Mouse (Mus musculus): ENCODE data around the gene Gm20532. TPM values are rescaled to one million over a fixed set of nuclear protein-coding genes. Genes with fewer than 3 reads are reported as not detected.
A peak's percentile ranks its signal among the peaks of the same experiment; 100 is the strongest.

The Gm20532 gene
- polyA plus RNA-seq, 1 experiment from 2014 or later = not detected

DNA sequence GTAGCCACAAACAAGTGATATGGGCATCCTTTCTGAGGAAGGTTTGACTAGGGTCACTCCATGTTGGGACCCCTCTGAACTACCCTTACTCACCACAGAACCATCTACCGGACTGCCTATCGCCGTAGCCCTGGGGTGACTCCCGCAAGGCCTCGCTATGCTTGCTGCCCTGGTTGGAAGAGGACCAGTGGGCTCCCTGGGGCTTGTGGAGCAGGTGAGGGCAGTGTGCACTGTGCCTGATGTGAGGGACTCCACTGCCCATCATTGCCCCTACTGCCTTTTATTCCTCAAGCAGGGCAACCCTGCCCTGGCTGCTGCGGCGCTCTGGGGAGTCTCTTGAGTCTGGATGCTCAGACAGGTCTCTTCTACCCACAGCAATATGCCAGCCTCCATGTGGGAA, 3.8 kb downstream of the Gm20532 start:
- Histone ChIP-seq H3K36me3 (no peaks in the 10 kb centered on the region), H3K9ac (0 out of 2 replicates have a peak overlapping the region, but pooled peaks have one; percentile 43), H3K4me3 (no peak overlapping the region), H3K4me1 (replicated peaks) (peaks cover 8% of the 10 kb centered on the region; the same call in 1 of the 2 replicates), H3K4me2 (no peak overlapping the region), H3K9me3 (no peaks in the 10 kb centered on the region), H3K27me3 (no peaks in the 10 kb centered on the region), H3K27ac (replicated peaks) (no peak overlapping the region)
- ATAC-seq (ENCODE audit: low read depth) = no peak
- WGBS = 92% methylated on average over 7 of the region's 7 CpGs

DNA sequence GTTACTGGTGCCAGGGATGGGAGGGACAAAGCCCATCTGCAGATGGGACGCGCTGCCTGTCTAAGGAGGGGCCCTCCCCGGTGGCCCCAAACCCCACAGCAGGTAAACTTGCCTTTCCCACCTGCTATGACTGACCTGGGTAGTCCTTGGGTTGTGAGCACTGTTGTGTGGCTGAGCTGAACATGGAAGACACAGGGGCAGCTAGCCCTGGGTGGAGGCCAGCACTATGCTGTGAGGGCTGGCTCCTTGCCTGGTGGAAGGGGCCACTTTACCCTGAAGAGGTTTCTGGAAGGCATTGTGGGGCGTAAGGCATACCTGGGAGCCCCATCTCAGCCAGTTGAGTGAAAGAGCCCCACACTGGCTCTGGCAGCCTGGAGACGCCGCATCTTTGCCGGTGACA, 4.5 kb downstream of the Gm20532 start:
- ATAC-seq (ENCODE audit: low read depth) = no peak
- Histone ChIP-seq H3K9ac (0 out of 2 replicates have a peak overlapping the region, but pooled peaks have one; percentile 43), H3K9me3 (no peaks in the 10 kb centered on the region), H3K4me3 (no peak overlapping the region), H3K27ac (replicated peaks) (no peak overlapping the region), H3K4me1 (replicated peaks) (peaks cover 8% of the 10 kb centered on the region; the same call in 1 of the 2 replicates), H3K27me3 (no peaks in the 10 kb centered on the region), H3K36me3 (no peaks in the 10 kb centered on the region), H3K4me2 (no peak overlapping the region)
- WGBS = 94% methylated on average over 7 of the region's 7 CpGs

DNA sequence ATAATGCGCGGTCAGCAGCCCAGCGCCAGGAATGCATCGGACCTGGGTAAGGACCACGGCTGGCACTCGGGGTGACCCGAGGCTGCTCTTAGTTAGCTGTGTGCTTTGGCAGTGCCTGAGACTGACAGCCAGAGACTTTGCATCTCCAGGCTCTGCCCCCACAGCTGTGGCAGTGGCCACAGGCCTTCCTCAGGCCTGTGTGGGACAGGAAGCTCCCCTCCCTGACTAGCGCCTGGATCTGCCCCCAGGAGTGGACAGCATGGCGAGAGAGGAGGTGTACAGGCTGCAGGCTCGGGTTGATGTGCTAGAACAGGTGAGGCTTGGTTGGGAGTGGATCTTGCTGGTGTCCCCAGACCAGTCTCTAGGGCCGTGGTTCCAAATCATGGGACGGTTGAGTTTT, 5.0 kb downstream of the Gm20532 start:
- H3K27ac ChIP-seq (replicated peaks) = no peak overlapping the region
- no peaks in the 10 kb centered on the region for H3K9me3 ChIP-seq
- no peak overlapping the region for H3K4me3 ChIP-seq
- H3K4me1 ChIP-seq (replicated peaks) = peaks cover 8% of the 10 kb centered on the region; the same call in 1 of the 2 replicates
- no peaks in the 10 kb centered on the region for H3K36me3 ChIP-seq
- H3K9ac ChIP-seq = 0 out of 2 replicates have a peak overlapping the region, but pooled peaks have one; percentile 43
- no peaks in the 10 kb centered on the region for H3K27me3 ChIP-seq
- ATAC-seq (ENCODE audit: low read depth) = no peak
- no peak overlapping the region for H3K4me2 ChIP-seq
- 87% methylated on average over 12 of the region's 12 CpGs for WGBS

DNA sequence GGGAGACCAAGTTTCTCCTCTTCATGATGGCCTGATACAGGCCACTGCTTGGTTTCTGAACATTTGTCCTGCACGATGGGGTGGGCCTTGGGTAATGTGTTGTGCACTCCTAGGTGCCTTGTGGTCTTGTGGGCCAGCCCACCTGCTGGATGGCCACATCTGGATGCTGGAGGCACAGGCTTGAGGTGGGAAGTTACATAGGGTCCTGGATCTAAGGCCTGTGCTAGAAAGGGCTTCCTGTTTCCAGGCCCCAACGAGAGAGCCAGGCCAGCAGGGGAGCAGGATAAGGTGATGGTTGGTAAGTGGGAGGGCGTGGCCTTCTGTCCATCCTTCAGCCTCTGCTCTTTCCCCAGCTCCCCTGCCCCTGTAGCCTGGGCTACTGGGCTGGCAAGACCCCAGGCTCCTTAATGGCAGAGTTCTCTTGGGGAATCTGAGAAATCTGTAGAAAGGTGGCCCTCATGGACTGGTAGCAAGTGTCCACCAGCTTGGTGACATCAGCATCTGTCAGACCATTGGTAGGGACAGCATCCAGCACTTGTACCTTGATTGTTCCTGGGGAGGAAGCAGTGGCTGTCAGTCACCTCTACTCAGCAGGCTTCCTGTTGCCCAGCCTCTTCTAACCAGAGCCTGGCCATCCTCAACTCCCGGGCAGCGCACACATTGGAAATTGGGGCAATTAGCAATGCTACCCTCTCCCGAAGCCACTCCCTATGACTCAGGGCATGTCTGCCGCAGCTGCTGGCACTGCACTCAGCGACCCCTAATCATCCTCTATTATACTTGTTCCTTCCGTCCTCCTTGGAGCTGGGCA, 7.0 kb downstream of the Gm20532 start:
- 46% methylated on average over 9 of the region's 9 CpGs for WGBS
- no peaks in the 10 kb centered on the region for H3K4me1 ChIP-seq (replicated peaks)
- H3K36me3 ChIP-seq = no peaks in the 10 kb centered on the region
- ATAC-seq (ENCODE audit: low read depth) = no peak
- no peak overlapping the region for H3K9ac ChIP-seq
- H3K4me2 ChIP-seq = no peak overlapping the region
- no peaks in the 10 kb centered on the region for H3K27me3 ChIP-seq
- H3K4me3 ChIP-seq = no peak overlapping the region
- no peaks in the 10 kb centered on the region for H3K9me3 ChIP-seq
- no peak overlapping the region for H3K27ac ChIP-seq (replicated peaks)

DNA sequence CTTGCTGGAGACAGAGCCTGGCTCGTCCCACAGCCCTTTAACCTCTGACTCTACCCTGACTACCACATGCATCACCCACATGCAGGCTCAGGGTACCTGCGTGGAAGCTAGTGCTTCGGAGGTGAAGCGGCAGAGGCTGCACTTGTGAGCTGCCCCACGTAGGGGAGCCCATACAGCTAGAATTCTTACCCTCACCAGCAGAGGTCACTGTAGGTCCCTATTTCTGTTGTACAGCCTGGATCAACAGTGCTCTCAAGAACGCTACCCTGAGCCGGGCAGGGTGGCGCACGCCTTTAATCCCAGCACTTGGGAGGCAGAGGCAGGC, 7.5 kb downstream of the Gm20532 start:
- no peaks in the 10 kb centered on the region for H3K36me3 ChIP-seq
- H3K27me3 ChIP-seq = no peaks in the 10 kb centered on the region
- H3K9me3 ChIP-seq = no peaks in the 10 kb centered on the region
- 0 out of 2 replicates have a peak, but pooled peaks have one; percentile 25 for ATAC-seq (ENCODE audit: low read depth)
- H3K27ac ChIP-seq (replicated peaks) = no peak overlapping the region
- H3K9ac ChIP-seq = no peak overlapping the region
- no peak overlapping the region for H3K4me2 ChIP-seq
- H3K4me1 ChIP-seq (replicated peaks) = no peaks in the 10 kb centered on the region
- 58% methylated on average over 9 of the region's 9 CpGs for WGBS
- H3K4me3 ChIP-seq = no peak overlapping the region

DNA sequence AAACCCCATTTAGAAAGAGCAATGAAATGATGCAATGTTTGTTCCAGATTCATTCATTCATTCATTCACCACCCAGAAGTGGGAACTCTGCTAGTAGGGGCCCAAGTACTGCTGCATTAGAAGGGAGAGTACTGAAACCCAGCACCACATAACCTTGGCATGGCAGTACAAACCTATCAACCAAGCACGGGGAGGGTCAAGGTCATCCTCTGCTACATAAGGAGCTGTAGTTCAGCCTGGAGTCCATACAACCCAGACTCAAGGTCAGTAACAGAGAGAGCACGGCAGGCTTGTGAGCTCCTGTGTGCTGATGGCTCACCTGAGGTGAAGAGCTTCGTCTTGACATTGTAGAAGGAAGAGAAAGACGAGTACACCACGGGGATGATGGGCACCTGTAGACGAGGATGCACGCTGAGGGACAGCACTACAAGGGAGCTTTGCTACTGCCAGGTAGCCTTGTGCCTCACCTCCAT, 8.1 kb downstream of the Gm20532 start:
- 91% methylated on average over 7 of the region's 7 CpGs for WGBS
- Histone ChIP-seq H3K9me3 (no peaks in the 10 kb centered on the region), H3K9ac (no peak overlapping the region), H3K27ac (replicated peaks) (no peak overlapping the region), H3K4me1 (replicated peaks) (no peaks in the 10 kb centered on the region), H3K36me3 (no peaks in the 10 kb centered on the region), H3K27me3 (no peaks in the 10 kb centered on the region), H3K4me2 (no peak overlapping the region), H3K4me3 (no peak overlapping the region)
- ATAC-seq (ENCODE audit: low read depth) = no peak

DNA sequence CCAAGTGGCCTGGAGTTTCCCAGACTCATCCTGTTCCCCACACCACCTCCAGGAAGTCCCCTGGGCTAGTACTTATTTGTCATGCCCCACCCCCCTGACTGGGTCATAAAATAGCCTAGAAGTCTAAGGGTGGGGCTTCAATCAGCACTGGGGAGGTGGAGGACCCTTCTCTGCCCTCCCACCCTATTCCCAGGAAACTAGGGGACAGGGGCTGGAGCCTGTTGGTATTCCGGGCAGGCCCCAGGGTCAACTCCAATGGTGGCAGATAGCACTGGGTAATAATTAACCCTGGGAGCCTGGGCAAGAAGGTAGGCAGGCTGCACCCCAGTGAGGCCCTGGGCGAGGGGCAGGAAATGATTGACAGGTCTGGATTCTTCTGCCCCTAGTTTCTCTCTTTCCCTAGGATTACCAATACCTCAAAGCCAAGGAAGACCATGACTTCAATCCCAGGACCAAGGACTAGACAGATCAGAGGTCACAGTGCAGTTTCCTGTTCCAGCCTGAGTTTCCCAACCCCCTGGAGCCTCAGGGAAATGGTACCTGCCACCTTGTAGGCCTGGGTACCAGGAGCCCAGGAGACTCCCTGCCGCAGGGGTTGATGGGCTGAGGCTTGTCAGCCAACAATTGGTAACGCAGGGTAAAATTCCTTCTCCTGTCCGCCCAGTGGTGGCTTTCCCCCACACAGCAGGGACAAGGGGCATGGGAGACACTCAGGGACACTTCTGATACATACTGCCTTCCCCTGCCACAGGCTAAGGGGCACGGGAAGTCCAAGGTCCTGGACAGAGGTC, 8.7 kb downstream of the Gm20532 start:
- no peak overlapping the region for H3K27ac ChIP-seq (replicated peaks)
- H3K4me1 ChIP-seq (replicated peaks) = no peaks in the 10 kb centered on the region
- H3K9ac ChIP-seq = no peak overlapping the region
- no peak overlapping the region for H3K4me3 ChIP-seq
- H3K9me3 ChIP-seq = no peaks in the 10 kb centered on the region
- no peak overlapping the region for H3K4me2 ChIP-seq
- 80% methylated on average over 6 of the region's 6 CpGs for WGBS
- 0 out of 2 replicates have a peak, but pooled peaks have one; percentile 12 for ATAC-seq (ENCODE audit: low read depth)
- no peaks in the 10 kb centered on the region for H3K36me3 ChIP-seq
- H3K27me3 ChIP-seq = no peaks in the 10 kb centered on the region

DNA sequence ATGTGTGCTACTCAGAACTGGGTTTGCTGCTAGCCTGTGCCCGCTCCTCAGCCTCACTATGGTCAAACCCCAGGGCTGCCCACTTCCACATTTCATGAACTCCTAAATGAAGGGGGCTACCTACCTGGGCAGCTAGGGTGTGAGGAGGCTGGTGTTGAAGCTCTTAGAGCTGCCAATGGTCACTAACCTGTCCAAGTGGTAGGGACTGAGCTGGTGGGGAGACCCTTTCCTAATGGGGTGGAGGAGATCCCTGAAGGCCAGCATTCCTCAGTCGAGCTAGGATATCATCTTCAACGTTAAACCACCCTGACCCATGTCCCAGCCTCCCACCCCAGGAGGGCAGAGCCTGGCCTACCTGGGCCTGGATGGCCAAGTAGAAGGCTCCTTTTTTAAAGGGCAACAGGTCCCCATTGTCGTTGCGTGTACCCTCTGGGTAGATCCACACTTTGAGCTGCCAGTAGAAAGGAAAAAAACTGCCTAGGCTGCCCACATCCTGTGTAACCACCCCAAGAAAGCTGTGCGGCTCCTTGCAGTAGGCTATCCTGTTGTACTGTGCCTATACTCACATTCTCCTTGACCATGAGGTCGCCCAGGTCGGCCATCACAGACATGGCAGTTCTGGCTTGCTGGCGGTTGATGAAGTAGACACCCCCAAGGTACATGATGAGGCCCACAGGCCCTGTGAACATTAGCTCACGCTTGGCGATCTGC, 9.4 kb downstream of the Gm20532 start:
- Histone ChIP-seq H3K4me1 (replicated peaks) (no peaks in the 10 kb centered on the region), H3K36me3 (no peaks in the 10 kb centered on the region), H3K27me3 (no peaks in the 10 kb centered on the region), H3K4me3 (no peak overlapping the region), H3K4me2 (no peak overlapping the region), H3K9ac (no peak overlapping the region), H3K27ac (replicated peaks) (no peak overlapping the region), H3K9me3 (no peaks in the 10 kb centered on the region)
- 88% methylated on average over 11 of the region's 11 CpGs for WGBS
- ATAC-seq (ENCODE audit: low read depth) = 0 out of 2 replicates have a peak, but pooled peaks have one; percentile 2

DNA sequence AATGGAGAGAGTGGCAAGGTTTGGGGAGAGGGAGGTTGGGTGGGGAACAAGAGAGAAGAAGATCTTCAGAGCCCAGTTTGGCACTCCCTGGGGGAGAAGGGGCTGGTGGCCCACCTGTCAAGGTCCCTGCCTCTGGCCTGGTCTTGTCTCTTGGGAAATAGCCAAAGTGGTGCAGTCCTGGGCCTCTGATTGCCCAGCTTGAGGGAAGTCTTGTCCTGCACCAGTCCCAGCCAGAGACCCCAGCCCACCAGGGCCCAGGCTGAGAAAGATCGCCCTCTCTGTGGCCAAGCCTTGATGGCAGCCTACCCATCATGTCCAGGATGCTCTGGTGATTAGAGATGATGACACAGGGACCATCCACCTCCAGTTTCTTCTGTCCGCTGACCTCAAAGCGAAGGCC, 10.5 kb downstream of the Gm20532 start:
- Histone ChIP-seq H3K4me3 (no peak overlapping the region), H3K27me3 (peaks cover 3% of the 10 kb centered on the region; the same call in 1 of the 2 replicates), H3K9me3 (no peaks in the 10 kb centered on the region), H3K9ac (no peak overlapping the region), H3K27ac (replicated peaks) (no peak overlapping the region), H3K4me2 (no peak overlapping the region), H3K36me3 (no peaks in the 10 kb centered on the region), H3K4me1 (replicated peaks) (no peaks in the 10 kb centered on the region)
- WGBS = 94% methylated on average over 3 of the region's 3 CpGs
- no peak for ATAC-seq (ENCODE audit: low read depth)

DNA sequence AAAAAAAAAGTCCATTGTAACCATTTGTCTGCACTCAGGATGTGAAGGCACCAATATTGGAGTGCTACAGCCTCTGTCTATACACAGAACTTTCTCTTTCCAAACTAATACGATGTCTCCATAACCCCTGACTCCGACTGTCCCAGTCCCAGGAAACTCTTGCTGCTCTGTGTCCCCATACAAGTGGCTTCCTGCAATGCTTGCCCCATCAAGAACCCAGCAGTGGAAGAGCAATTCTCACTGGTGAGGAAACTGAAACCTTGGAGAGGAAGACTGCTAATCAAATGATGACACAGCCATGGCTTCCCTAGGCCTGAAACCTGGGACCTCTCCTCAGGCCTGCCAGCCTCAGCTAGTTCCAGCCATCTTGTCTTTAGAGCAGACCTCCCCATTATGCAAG, 11.4 kb downstream of the Gm20532 start:
- Histone ChIP-seq H3K36me3 (no peaks in the 10 kb centered on the region), H3K27me3 (peaks cover 12% of the 10 kb centered on the region), H3K4me1 (replicated peaks) (no peaks in the 10 kb centered on the region), H3K9me3 (no peaks in the 10 kb centered on the region), H3K27ac (replicated peaks) (no peak overlapping the region), H3K4me3 (no peak overlapping the region), H3K9ac (no peak overlapping the region), H3K4me2 (no peak overlapping the region)
- WGBS = 87% methylated on average over 2 of the region's 2 CpGs
- ATAC-seq (ENCODE audit: low read depth) = no peak

DNA sequence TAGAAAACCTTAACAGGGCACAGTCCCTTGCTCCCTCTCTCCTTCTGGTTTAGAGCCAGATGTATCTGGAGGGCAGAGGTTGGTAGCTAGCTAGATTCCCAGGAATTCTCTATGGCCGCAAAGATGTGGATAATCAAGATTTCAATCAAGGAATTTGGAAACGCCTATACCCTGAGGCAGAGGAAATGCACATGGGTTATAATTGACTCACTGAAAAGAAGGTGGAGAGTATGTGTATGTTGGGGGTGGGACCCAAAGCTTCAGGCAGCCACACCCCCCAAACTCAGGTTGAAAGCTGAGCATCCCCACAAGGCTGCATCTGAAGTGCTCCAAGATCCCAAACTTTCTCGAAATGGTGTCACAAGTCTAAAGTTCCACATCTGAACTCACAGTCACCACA, 12.0 kb downstream of the Gm20532 start:
- Histone ChIP-seq H3K4me3 (no peak overlapping the region), H3K4me2 (no peak overlapping the region), H3K4me1 (replicated peaks) (peaks cover 5% of the 10 kb centered on the region), H3K36me3 (no peaks in the 10 kb centered on the region), H3K27me3 (peaks cover 19% of the 10 kb centered on the region), H3K27ac (replicated peaks) (no peak overlapping the region), H3K9me3 (no peaks in the 10 kb centered on the region), H3K9ac (no peak overlapping the region)
- ATAC-seq (ENCODE audit: low read depth) = no peak
- WGBS = 80% methylated on average over 3 of the region's 3 CpGs

DNA sequence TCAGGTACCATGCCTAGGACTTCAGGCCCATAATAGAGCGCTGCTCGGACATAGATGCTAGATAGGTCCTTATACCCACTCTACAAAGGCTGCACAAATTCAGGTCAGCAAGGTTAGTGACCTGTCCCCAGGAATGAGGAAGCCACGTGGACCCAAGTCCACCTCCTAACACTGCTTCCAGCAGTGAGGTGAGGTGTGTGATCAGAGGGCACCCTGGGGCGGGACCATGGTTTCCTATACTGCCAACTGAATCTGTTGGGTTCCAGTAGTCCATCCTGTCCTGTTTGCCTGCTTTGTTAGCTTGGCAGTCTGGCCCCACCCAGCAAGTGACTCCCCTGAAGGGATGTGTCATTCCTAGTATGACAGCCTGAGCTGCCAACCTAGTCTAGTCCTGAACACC, 13.5 kb downstream of the Gm20532 start:
- Histone ChIP-seq H3K9me3 (no peaks in the 10 kb centered on the region), H3K4me1 (replicated peaks) (peaks cover 17% of the 10 kb centered on the region), H3K36me3 (no peaks in the 10 kb centered on the region), H3K27me3 (peaks cover 34% of the 10 kb centered on the region), H3K4me3 (no peak overlapping the region), H3K4me2 (no peak overlapping the region), H3K27ac (replicated peaks) (no peak overlapping the region), H3K9ac (no peak overlapping the region)
- WGBS = 91% methylated on average over 4 of the region's 4 CpGs
- no peak for ATAC-seq (ENCODE audit: low read depth)

All from neural tube, embryonic 13.5 days (tissue).